Mouse (Mus musculus) adrenal gland, postnatal 14 days (tissue): ENCODE results near the gene Uba6. TPM values are rescaled to one million over a fixed set of nuclear protein-coding genes. Genes with fewer than 3 reads are reported as not detected.

Experiments
- DNase-seq: peaks from one replicate; pipeline ENCODE4 v3.0.0; 2021; ENCODE audit warnings: mixed read lengths
- total RNA-seq: library from RNA; stranded (reverse); gene quantifications from 2 replicates; pipeline ENCODE4 v1.2.3, GENCODE M21; 2021

Uba6 gene
- total RNA-seq, 1 experiment from 2014 or later: 14.7 TPM

DNA sequence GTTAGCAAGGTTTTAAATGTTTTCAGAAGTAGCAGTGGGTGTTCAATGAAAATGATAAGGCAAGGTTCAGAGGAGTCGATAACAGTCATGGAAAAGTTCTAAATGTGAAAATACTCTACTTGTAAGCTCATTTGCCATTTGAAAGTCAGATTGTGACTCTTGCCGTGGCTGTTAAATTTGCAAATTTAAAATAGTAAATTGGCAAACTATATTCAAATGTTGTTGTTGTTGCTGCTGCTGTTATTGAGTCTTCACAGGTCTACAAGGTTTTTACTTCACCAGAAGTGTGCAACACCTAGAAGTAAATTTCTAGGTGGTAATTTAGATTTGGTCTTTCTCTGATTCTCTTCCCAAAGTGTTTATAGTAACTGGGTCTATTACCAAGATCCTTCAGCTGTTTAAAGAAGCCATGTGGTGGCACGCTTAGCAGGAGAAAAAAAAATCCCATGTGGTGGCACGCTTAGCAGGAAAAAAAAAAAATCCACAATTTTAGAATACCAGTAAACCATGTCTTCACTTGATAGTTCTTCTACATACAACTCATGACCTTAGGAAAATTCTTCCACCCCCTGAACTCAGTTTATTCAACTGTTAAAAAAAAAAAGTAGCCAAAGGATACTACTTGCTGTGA, 99.7 kb downstream of the Uba6 start:
- DNase-seq: no peak

DNA sequence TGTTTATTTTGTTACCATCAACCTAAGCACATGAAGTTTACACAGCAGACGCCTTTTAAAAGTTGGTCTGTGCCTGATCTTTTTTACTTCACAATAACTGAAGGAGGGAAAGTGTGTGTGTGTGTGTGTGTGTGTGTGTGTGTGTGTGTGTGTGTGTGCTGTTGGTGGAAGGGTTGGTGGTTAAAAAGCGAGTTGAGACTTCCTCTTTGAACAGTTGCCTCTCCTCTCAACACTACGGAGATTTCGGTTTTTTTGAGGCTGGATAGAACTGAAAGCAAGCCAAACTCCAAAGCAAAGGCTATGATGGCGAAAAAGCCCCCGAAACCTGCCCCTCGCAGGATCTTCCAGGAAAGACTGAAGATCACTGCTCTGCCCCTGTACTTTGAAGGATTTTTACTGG, 101.1 kb downstream of the Uba6 start, which contains the start of gene Stap1:
Gene Stap1, plus strand, starts transcription at position 209 of the 400 bp plus-strand sequence.
- no peak for DNase-seq

DNA sequence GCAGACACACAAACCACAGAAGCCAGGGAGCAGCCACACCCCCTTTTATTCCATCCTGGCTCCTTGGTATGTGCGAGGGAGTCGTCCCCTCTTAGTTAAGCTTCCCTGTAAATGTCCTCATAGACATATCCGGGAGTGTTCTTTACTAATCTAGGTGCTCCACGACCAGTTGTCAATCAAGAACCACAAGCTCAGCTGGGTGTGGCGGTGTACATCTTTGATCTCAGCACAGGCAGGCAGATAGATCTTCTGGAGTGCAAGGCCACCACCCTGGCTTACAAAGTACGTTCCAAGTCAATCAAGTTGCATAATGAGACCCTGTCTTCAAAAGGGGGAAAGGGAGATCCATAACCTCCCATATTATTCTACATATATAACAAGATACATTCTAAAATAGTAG, 103.5 kb downstream of the Uba6 start:
- no peak for DNase-seq

DNA sequence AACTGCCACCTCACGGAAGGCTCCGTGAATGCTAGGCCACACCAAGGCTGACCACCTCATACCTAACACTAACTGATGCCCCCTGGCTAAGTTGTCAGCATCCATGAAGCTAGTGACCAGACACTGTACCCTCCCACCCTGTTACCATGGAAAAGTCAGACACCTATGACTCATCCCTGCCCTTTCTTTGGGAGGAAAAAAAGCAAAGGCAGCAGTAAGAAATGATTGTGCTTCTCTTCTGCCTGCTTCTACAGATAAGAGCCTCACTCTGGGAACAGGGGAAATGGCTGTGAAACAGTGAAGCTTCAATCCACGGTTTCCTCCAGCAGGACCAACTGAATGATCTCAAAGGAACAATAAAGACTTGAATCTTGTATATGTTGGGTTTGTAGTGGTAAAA, 104.2 kb downstream of the Uba6 start:
- peak; percentile 17 for DNase-seq

DNA sequence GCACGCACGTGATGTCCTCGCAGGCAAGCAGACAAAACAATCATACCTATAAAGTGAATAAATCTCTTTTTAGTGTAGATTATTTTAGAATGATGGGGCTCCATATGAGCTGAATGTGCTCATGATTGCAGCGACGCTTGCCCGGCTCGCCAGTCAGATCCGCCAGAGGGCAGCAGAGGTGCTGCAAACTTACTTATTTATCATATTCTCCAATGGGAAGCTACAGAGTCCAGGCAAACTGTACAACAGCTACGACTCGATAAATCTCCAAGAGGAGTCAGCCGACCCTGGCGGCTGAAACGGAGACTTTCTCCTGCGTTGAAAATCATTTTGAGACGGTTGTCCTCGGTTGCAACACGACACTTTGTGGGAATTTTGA, 106.1 kb downstream of the Uba6 start:
- DNase-seq: peak; percentile 91

DNA sequence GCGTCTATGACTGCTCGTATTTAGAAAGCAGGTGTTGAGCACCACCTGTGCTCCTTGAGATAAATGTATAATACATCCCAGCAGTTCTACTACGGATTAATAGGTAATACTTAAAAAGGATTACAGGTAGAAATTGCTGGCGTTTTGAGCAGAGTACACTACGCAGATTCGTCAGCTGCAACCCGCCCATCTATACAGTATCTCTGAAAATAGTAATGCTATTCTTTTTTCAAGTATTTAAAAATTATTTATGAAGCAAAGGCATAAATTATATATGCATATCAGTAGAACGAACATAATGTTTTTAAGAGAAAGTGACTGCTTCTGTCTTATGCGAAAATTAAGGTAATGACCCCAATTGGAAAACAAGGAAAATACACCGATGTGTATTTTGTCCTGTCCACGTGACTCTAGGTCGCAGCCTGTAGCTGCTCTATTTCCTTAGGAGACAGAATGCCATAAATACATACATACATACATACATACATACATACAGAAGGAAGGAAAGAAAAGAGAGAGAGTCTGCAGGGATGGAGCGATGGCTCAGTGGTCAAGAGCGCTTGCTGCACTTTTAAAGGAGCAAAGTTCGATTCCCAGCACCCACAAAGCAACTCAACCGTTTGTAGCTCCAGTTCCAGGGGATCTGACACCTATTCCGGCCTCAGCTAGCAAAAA, 106.6 kb downstream of the Uba6 start:
- no peak for DNase-seq

DNA sequence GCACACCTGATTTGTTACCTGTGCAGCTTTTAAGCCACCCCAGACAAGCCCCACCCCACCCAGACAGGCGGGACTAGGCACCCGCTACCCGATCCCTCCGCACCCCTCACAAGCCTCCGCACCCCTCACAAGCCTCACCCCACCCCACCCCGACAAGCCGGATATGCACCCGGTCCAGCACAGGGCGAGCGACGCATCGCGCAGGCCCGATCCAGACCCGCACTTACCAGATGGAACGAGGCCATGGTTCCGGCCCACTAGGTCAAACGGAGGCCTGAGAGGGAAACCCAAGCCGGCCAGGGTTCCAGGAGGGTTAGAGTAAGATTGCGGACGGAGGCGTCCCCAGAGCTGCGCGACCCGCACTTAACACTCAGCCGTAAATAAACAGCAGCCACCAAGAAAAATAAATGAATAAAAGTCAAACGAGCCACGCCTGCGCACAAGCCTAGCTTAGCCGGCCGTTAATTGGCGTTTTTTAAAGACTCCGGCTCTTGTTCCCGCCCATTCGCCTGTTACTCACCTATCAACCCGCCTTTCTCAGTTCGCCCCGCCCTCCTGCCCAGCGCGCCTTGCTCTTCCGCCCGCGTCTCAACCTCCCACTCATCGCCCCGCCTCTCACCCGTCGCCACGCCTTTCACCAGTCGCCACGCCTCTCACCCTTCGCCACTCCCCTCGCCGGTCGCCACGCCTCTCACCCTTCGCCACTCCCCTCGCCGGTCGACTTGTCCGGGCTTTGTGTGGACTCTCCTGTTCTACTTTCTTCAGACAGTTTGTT, 107.3 kb downstream of the Uba6 start, which contains the start of gene Cenpc1:
Gene Cenpc1, minus strand, starts transcription at position 483 of the 775 bp plus-strand sequence.
- DNase-seq: peak; percentile 99

DNA sequence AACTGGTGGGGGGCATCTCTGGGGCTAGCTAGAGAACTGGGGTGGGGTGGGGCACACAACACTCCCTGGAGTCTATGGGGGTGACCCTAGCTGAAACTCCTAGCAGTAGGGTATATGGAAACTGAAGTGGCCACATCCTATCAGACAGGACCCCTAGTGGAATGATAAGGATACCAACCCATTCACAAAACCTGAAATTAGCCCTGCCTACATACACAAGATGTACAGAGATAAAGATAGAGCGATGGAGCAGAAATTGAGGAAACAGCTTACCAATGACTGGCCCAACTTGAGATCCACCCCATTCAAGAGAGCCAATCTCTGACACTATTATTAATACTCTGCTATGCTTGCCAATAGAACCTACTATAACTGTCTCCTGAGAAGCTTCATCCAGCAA, 109.1 kb downstream of the Uba6 start:
- DNase-seq: no peak

Other genes with a start within 250 kb of the Uba6 start
- gene Cenpc1, start 107.2 kb downstream of the Uba6 start, total RNA-seq: 15.3 and 15.8 TPM in 2 replicates
- gene Stap1, start 101.1 kb downstream of the Uba6 start, total RNA-seq: 0.52 and 5.2 TPM in 2 replicates
- gene Gnrhr, start 25.1 kb upstream of the Uba6 start, total RNA-seq: 0.41 and 0.83 TPM in 2 replicates
- not detected in 2 replicates for gene Tmprss11c, start 116.5 kb upstream of the Uba6 start, total RNA-seq
- gene Tmprss11d, start 200.6 kb upstream of the Uba6 start, total RNA-seq: not detected in 2 replicates